Mouse (Mus musculus) right cerebral cortex, postnatal 36 days (tissue): ENCODE results near the gene Derl2.

Source experiments
- DNase-seq, 2 experiments: peaks; one replicate each; pipeline ENCODE4 v3.0.0; 2022; ENCODE audit warnings: low spot score in 2 of 2, mixed read lengths in 1 of 2

The Derl2 gene

DNA sequence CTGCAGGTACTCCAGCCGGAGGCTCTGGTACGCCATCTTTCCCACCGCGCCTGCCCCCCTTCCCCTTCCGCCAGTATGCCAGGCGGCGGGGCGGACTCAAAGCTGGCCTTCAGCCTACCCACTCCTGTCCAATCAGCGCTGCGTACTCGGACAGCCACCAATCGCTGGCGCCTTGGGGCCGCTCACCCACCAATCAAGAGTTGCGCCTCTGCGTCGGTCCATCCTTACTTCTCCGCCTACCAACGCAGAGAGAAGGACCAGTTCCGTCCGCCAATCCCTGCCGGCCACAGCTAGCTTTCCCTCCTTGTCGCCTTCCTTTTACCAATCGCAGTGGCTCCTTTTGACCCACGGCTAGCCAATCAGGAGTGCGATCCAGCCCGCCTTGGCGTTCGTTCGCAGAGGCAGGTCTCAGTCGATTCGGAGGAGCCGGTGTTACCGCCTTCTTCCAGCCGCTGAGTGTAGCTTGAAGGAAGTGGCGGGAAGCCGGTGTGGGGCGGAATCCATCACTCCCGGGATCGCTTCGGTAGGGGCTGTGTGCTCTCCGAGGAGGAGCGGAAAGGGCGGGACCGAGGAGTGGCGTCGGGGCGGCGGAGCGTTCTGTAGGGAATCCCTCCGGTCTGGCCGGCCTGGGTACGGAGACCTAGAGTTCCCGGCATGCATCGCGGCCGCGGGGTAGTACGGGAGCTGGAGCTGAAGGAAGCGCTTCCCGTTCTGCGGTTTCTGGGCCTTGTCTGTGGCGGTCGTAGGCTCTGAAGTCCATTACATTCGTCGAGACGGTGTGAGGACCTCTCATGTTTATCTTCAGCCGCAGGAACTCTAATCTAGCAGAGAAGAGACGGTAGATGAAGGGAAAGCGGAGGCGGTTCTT lies at the start of gene Derl2, which contains the start of gene Mis12:
TSS of gene Derl2 (minus strand) at position 641 of the 868 bp plus-strand sequence.
TSS of gene Mis12 (plus strand) at position 411 of the 868 bp plus-strand sequence.
- DNase-seq, result peak; percentile 100

DNA sequence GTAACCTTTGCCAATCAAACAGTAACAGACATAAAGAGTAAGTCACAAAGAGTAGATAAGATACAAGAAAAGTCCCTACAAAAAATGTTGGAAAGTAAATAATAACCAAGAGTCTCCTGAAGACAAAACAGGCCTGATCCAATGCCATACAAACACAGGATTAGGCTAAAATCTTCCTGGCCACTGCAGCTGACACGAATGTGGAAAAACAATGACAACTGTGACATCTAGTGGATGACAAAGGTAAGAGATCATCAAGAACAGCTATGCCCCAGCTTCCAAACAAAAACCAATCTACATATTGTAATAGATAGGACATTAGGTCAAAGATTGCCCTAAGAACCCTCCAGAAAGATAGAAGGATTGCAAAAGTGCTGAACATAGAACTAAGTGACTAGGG lies 32.9 kb upstream of the Derl2 start:
- no peak for DNase-seq

DNA sequence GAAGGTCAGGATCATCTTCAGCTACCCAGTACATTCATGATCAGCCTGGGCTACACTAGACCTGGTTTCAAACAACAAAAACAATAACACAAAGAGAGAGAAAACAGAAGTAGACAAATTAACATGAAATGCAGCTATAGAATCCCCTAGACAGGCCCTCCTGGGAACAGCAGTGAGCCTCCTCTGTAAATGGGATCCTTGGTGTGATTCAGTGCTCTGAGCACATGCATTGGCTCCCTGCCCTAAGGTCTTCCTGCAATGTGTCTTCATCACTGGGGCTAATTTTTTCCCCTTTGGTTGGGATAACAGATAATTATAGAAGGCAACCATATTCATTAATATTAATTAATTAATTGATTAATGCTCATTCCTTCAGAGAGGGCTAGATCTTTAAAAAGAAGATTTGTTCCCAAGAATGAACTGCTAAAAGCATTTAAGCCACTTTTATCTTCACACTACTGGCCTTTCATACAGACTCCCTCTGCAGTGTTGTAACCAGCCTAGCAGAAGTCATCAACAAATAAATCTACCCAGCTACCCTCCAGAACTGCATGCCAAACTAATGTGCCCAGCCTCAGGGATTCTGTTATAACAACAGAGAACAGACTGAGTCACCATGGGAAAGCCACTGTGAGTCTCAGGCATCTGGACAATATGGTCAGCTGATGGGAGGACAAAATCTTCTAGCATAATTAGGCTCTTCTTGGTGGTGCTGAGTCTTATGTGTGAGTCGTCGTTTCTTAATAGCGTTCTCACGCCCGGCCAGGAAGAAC lies 20.1 kb upstream of the Derl2 start:
- no peak for DNase-seq

DNA sequence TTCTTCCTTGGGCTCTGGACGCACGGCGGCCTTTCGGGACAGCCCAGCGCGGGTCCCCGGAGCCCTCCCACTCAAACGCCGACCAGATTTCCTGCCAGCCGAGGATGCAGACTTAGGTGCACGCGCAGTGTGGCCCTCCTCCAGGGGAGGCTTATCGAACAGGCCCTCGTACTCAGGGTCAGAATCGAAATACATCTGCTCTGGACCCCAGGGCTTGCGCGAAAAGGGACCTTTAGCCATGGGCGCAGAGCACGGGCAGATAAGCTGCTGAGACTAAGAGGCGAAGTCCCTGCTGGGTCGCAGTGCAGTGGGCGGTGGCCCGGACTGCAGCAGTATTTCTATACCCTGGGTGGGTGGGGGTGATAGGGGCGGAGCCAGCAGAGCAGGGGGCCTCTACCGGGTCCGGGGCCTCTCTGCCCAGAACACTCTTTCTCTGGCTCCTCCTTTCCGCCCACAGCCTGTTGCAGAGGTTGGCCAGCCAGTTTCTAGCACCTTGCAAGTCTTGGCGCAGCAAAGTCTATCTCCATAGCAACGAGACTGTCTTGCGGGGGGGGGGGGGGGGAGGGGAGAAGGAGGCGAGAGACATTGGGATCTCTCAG lies 13.6 kb upstream of the Derl2 start, which contains the start of gene 6330403K07Rik:
TSS of gene 6330403K07Rik (minus strand) at position 351 of the 599 bp plus-strand sequence.
- peak; percentile 70 to 73 for DNase-seq

DNA sequence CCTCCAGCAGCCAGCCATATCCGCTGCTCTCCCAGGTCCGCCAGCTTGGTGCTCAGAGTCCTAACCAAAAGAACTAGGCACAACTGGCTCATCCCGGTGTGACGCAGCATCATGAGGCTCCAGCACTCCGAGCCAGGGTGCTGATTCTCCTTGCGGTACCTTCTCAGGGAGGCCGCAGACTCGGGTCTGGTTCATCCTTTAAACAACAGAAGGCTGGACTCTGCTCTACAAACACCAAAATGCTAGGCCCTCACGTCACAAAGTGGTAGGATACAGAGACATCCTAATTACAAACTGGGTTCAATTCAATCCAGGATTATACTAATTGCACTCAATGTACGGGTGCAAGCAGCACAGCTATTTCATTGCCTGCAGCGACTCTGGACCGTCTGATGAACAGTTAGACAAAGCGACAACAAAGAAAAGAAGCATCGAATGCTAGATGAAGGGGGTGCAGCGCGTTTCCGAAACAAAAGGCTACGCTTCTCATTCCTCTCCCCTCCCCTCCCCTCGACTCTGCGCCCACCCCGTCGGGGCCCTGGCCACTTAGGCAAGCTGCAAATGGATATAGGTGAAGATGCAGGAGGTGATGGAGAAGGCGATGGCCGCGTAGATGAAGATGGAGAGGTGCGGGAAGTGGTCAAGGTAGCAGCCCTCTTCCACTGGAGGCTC lies 13.0 kb upstream of the Derl2 start:
- peak; percentile 42 to 43 for DNase-seq

DNA sequence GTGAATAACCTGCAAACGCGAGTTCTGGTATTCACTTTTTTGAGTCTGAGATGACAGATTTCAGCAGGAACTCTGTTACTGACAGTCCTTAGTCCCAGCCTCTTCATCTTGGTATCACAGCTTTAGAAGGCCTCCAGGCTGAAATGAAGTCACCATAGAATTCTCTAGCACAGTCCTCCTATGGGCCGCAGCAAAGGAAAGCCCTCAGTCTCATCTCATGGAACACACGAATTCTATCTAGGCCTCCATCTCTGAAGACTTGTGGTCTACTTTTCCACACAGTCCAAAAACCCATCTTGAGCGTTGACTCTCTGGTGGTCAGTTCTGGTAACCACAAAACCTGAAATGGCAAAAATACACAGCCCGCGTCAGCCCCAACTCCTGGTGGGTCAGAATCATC lies 12.4 kb upstream of the Derl2 start:
- no peak for DNase-seq

DNA sequence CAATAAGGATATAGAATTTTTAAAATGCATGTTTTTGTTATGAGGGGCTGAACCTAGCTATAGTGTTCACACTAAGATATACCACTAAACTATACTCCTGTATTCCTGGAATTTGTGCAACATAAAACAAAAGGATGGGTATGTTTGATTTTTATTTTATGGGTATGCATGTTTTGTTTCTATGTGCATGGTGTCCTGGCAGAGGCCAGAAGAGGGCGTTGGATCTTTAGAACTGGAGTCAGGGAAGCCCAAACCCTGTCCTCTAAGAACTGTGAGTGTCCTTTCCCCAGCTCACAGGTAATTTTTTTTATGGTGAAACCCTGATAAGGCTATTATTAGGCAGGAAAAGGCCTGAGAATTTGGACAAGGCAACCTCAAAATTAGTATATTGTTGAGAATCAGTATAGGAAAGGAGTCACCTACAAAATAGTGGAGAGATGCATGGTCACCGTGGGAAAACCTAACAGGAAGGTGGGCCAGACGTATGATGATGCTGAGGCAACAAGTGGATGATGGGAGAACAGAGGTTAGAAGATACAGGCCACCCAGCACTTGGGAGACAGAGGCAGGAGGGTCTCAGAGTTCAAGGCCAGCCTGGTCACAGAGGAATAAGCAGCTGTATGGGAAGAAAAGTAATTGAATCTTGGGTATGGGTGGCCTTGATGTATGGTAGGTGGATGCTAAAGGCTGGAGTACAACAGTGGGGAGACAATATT lies 9.9 kb upstream of the Derl2 start:
- DNase-seq, result no peak

DNA sequence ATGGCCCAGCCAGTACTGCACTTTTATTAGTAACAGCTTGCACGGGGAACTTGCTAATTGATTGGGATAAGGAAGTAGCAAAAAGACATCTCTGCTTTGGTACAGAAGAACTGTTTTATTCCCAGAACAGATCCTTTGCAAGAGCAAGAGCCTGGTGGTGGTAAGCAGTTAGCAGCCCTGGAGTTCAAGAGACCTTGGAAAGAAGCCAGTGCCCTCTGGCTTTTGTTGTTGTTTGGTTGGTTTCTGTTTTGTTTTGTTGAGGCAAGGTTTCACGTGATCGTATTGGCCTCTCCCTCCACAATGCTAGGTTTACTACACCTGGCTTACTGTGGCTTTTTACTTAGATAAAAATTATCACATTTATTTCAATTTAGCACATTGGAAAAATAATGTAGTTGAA lies 8.6 kb upstream of the Derl2 start:
- DNase-seq, result no peak

DNA sequence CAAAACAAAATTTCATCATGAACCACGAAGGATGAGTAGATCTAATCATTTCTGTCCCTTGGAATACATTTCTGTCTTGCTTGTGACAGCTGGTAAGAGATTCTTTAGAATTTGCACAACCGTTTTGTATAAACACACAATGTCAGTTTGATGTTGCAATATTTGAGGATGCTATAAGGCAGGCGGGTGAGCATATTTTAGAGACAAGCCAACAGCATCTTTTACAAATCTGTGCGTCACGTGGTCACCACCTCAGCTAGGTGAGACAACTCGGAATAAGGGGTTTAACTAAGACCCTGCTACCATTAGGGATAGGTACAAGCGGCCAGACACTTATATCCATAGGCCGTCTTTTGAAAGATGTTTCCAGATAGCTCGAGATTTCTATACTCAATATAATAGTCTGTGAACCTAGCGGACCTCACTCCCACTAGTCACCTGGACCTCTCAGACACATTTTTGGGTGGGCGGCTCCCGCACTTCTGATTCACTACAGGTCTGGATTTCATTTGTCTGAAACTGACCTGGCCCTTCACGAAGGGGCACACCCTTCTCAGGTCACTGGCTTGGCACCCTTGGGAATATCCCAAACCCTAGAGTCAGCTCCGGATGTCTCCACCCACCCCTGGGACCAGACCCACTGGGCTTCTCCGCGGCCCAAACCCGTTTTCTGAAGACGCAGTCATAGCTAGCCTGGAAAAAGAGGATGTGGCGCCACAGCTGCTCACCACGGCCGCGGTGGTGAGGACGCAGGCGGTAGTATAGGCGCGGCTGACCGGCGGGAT lies 1.0 kb downstream of the Derl2 start:
- peak in 1 of 2 experiments; percentile 10 for DNase-seq

DNA sequence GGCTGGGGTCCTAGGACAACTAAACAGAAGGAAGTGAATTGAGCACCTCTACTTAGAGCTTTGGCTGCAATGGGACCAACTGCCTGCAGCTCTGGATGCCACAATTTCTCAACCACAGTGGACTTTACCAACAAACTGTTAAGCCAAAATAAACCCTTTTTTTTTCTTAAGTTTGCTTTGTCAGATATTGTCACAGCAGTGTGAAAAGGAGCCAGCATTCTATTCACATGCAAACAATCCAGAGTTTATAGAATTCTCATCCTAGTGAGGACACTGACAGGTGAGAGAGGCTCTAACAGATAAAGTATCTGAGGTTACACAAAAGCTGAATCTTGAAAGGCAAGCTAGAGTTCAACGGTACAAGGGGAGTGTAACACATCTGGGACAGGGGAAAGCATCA lies 2.6 kb downstream of the Derl2 start:
- DNase-seq, result no peak

DNA sequence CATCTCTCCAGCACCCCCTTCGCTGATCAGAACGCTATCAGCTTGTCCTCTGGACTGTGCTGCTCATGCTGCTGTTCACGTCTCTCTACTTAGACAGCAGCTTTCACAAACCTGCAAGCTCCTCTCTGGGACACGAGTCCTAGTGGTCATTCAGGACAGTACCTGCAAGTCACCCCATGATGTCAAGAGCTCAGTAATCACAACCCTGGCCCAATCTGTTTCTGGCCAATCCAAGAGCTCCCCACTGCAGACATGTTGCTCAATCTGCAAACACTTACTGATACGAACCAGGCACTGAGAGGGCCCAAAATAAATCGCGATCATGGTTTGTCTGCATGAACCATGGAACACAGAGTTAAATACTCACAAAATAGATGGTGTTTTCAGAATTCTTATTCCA lies 6.9 kb downstream of the Derl2 start:
- DNase-seq, result no peak

DNA sequence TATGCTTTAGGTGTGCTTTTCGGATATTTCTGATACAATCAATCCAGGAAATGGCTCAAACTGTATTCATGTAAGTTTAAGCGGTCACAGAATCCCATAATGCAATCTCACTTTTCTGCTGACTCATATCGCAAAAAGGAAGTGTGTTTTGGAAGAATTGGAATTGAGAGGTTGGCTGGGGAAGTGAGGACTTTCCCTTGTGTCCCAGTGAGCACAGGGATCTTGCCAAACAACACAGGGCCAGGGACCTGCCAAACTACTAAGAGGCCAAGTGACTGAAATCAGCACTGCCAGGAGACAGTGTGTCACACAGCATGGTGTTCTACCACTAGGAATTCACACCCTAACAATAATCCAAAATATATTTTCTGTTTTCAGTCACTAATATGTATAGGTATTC lies 11.3 kb downstream of the Derl2 start:
- no peak for DNase-seq

DNA sequence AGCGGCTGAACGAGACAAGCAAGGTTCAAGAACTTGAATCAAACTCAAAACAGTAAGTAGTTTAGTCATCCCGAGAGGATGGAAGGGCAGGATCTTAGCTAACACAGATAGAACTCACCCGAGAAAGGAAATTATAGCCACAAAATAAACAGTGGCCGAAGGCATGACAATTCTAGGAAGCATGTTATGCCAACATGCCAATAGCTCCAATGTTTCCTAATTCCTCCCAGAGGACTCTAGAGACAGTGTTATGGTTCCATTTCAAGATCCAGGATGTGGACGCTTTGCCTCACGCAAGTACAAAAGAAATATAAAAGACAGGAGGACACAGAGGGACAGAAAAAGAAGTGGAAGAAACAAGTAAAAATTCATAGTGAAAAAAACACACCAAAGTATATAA lies 11.8 kb downstream of the Derl2 start:
- DNase-seq, result no peak

DNA sequence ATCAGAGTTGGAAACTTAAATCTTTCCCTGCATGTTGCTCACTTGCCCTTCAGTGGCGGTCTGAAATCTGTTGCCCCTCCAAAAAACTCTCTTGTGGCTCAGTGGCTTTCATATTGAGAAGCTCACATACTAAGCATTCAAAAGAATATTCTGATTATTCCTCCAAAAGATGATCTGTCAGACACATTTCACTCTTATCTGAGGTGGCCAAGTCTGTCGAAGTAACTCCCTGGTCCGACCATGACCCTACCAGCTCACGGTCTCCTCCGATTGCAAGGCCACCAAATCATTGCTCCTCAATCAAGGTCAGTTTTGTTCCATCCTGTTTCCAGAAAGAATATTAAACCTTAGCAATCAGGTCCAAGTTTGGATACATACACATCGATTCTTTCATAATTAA lies 12.6 kb downstream of the Derl2 start:
- no peak for DNase-seq

DNA sequence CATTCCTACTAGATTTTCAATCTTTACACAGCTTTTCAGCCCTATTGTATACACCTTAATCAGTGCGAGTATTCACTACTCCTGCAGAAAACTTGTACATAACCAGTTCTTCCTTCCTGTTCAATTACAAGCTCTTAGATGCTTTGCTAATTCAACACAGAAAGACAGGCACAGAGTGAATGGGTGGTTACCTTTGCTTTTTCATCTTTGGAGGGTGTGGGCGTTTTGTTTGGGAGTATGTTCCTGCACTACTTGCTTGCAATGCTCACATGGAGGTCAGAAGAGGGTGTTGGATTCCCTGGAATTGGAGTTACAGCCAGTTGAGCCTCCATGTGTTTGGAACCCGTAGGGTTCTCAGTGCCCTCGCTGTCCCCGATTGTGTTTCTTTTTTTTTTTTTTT lies 14.6 kb downstream of the Derl2 start:
- DNase-seq, result no peak

DNA sequence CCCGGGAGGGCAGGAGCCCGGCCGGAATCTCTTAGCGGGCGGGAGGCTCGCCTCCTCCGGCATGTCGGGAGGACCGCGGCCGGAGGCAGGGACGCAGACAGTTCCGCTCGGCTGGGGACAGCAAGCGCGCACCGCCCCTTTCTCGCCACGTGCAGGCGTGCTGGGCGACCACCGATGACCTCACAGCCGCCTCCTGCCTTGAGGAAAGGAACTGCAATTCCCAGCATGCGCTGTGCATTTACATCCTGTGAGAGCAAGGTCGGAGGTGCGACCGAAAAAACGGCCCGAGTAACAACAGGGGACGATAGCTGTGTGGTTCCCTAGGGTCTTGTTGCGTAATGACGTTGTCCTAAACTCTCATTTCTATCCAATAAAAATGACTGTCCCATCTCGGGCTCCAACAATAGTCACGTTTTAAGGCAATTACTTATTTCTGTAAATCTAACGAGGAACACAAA lies 15.3 kb downstream of the Derl2 start, which contains the start of gene Dhx33:
TSS of gene Dhx33 (minus strand) at position 122 of the 458 bp plus-strand sequence.
- DNase-seq, result peak; percentile 97 to 98

DNA sequence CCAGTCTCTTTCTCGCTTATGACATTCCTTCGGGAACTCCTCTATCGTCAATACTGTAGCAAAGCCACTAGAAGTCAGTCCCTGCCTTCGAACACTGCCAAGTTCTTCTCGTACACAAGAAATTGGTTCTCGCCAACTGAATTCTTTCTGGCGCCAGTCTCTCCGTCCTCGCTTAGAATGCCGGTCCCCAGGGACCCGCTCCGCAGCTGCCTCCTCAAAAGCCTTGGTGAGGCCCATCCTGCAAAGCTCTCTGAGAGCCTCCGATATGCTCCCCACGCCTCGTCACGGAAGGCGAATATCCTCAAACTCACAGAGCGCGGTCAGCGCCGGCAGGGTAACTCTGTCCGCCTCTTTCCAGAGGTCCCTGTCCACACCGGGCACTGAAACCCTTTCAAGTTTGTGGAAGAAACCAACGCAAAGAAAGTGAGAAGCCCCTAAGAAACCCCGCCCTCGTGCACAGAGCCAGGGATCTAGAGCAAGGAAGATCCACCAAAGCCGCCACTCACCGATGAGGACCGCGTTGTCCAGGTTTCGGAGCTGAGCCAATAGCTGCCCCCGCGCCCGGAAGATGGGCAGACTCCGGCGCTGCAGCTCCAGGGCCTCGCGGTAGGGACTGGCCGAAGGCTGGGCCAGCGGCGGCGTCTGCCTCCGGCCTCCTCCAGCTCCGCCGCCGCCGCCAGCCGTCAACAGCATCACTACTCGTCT lies 15.9 kb downstream of the Derl2 start:
- peak in 1 of 2 experiments; percentile 53 for DNase-seq

DNA sequence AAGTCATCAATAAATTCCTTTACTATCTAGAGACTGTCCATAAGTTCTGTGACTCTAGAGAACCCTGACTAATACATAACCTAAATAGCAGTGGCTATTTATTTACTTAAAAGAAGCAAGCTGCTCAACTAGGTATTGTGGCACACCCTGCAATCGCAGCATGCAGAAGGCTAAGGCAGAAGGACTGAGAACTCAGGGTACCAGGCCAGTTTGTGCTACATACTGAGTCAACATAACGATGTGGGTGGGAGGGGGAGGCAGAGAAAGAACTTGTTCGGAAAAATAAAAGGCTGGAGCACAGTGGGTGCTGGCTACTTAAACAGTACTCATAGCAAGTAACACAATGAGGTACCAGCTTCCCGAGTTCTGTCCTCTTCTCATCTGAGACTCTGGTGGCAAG lies 18.5 kb downstream of the Derl2 start:
- peak in 1 of 2 experiments; percentile 36 for DNase-seq

DNA sequence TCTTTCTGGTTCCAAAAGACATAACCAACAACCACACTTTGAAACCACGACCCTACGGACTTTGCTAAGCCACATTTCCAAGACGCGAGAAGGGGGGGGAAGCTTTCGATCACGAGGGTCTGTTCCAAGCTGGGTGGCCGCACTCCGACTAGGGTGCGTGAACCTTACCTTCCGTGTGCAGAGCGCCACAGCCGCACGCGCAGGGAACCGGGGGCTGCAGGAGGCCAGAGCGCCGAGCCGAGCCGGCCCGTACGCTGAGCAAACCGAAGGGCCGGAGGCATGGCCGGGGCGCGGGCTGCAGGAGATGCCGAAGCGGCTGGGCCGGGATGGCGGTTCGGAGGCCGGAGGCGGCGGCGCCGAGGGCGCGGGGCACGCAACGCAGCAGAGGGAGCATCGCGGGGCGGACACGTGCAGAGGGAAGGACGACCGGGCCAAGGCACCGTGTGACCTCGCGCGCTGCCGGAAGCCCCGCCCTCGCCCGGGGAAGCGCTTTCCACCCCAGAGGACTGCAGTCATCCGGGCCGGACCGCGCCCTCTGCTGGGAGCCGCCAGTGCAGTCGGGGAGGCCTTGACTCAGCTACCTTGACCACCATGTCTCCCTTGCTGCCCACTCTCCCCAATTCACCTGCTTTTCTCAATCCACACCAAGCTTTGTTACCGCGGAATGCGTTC lies 36.9 kb downstream of the Derl2 start, which contains the start of gene C1qbp:
TSS of gene C1qbp (minus strand) at position 470 of the 672 bp plus-strand sequence.
- DNase-seq, result peak; percentile 85 to 91
